Mouse (Mus musculus): ENCODE measurements around the gene Chtf18. TPM values are rescaled to one million over a fixed set of nuclear protein-coding genes. Genes with fewer than 3 reads are reported as not detected.

Gene Chtf18
- polyA plus RNA-seq (2012; ENCODE audit: low replicate concordance): 57.7 and 72.3 TPM in 2 replicates

GRCm38 (mm10) chr17:25727265-25728008 is at the start of gene Chtf18, which contains the start of gene Rpusd1:
Gene Chtf18, minus strand, starts transcription at chr17:25727419.
Gene Rpusd1, plus strand, starts transcription at chr17:25727670.

GRCm38 (mm10) chr17:25773549-25774120 is 46.4 kb upstream of the Chtf18 start, which contains the start of gene Narfl:
Gene Narfl, plus strand, starts transcription at chr17:25773776.

DNA sequence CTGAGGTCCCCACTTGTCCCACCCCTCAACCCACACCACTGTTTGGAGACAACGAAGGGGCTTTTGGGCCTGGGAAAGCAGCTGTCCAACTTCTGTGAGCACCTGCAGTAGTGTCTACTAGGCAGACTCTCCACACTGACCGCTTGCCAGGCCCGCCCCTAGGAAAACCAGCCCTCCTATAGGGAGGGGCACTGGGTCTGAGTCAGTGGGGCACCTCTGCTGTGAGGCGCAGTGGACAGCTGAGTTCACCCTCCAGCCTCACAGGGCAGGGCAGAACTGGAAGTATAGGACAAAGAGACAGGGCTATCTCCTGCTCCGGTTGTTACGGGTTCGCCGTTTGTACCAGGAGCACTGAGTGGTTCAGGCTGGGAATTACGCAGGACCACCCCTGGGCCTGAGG is 27.0 kb upstream of the Chtf18 start, which contains the start of gene Msln:
Msln (minus strand) TSS at position 138 of the 400 bp plus-strand sequence.

DNA sequence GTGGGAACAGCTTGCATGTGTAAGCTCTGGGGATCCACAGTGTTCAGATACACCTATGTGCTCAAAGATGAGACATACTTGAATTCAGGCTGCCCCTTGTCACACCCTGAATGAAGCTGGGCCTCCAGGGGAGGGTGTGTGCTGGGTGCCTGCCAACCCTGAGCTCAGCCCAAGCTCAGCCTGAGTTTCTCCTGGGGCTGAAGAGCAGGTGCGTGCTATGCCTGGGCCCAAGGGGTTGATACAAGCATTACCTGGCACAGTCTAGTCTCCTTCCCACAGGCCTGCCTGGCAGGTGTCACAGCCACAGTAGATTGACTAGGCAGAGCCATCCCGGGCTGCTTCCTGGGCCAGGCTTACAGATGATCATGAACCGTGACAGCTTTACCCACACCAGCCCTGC is 8.5 kb upstream of the Chtf18 start, which contains the start of gene Mslnl:
Mslnl (plus strand) TSS at position 298 of the 400 bp plus-strand sequence.

DNA sequence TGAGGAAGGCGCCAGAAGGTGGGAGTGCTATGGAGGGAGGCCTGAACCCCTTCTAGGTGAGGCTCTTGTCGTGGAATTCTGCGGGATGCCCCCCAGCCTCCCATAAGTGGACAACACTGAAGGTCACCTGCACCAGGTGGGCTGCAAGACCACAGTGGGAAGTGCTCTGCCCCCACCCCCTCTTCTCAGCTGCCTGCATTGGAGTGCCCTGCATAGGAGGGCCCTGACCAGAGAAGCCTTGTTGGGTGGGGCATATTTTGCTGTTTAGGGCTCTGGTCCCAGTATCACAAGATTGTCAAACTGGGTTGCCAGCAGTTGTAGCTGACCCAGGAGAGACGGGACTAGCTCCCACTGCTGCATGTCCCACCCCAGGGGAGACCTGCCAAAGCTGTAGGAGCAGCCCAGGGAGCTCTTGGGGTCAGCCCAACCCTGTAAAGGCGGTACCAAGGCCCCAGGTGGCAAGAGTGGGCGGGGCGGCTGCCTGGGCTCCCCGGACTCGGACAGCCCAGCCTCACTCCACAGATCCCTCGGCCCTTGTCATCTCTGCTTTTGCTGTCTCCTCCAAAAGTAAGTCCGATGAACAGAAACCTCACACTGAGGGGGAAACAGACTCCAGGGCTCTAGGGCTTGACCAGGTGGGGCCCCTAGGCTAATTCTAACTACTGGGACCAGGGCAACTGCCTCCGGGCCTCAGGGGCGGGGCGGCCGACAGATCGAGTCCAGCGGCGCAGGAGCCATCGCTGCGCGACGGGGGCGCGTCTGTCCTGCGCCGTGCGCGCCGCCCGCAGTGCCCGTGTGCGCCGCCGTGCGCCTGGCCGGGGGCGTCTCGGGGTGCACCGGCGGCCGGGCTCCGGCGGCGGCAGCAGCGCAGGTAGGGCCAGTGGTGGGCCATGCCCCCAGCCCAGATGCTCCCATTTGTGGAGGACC is 10.2 kb downstream of the Chtf18 start, which contains the start of gene Gng13:
Gng13 (plus strand) TSS at position 461 of the 927 bp plus-strand sequence.

Other genes starting within 250 kb of the Chtf18 start
- gene Sstr5, start 230.1 kb downstream of the Chtf18 start, polyA plus RNA-seq (2012; ENCODE audit: low replicate concordance): not detected in 2 replicates
- gene Sox8, start 156.7 kb downstream of the Chtf18 start, polyA plus RNA-seq (2012; ENCODE audit: low replicate concordance): 0.12 TPM in 1 of 2 replicates, not detected in the other
- gene Lmf1, start 148.3 kb downstream of the Chtf18 start, polyA plus RNA-seq (2012; ENCODE audit: low replicate concordance): 8.7 and 13.3 TPM in 2 replicates
- not detected in 2 replicates for gene Gng13, start 10.2 kb downstream of the Chtf18 start, polyA plus RNA-seq (2012; ENCODE audit: low replicate concordance)
- 64.2 and 71.2 TPM in 2 replicates for gene Rpusd1, start 251 bp upstream of the Chtf18 start, polyA plus RNA-seq (2012; ENCODE audit: low replicate concordance)
- not detected in 2 replicates for gene Mslnl, start 8.6 kb upstream of the Chtf18 start, polyA plus RNA-seq (2012; ENCODE audit: low replicate concordance)
- 0.22 and 0.53 TPM in 2 replicates for gene Msln, start 27.0 kb upstream of the Chtf18 start, polyA plus RNA-seq (2012; ENCODE audit: low replicate concordance)
- 11.2 and 16.9 TPM in 2 replicates for gene Narfl, start 46.4 kb upstream of the Chtf18 start, polyA plus RNA-seq (2012; ENCODE audit: low replicate concordance)
- gene Haghl, start 58.3 kb upstream of the Chtf18 start, polyA plus RNA-seq (2012; ENCODE audit: low replicate concordance): 11.2 and 11.4 TPM in 2 replicates
- gene Ccdc78, start 59.2 kb upstream of the Chtf18 start, polyA plus RNA-seq (2012; ENCODE audit: low replicate concordance): not detected in 2 replicates
- 9.0 and 19.8 TPM in 2 replicates for gene Fam173a, start 65.5 kb upstream of the Chtf18 start, polyA plus RNA-seq (2012; ENCODE audit: low replicate concordance)
- gene AC134908.4, start 68.2 kb upstream of the Chtf18 start, polyA plus RNA-seq (2012; ENCODE audit: low replicate concordance): not detected in 2 replicates
- 158 and 177 TPM in 2 replicates for gene Metrn, start 69.7 kb upstream of the Chtf18 start, polyA plus RNA-seq (2012; ENCODE audit: low replicate concordance)
- 0.28 and 0.61 TPM in 2 replicates for gene Fbxl16, start 81.7 kb upstream of the Chtf18 start, polyA plus RNA-seq (2012; ENCODE audit: low replicate concordance)
- 2.6 and 13.2 TPM in 2 replicates for gene Wdr24, start 96.2 kb upstream of the Chtf18 start, polyA plus RNA-seq (2012; ENCODE audit: low replicate concordance)
- gene Jmjd8, start 101.4 kb upstream of the Chtf18 start, polyA plus RNA-seq (2012; ENCODE audit: low replicate concordance): 2.6 and 6.8 TPM in 2 replicates
- gene Stub1, start 106.0 kb upstream of the Chtf18 start, polyA plus RNA-seq (2012; ENCODE audit: low replicate concordance): 52.2 and 64.9 TPM in 2 replicates
- gene Rhbdl1, start 109.9 kb upstream of the Chtf18 start, polyA plus RNA-seq (2012; ENCODE audit: low replicate concordance): 2.4 and 3.7 TPM in 2 replicates
- 12.7 and 16.5 TPM in 2 replicates for gene Gm20683, start 114.3 kb upstream of the Chtf18 start, polyA plus RNA-seq (2012; ENCODE audit: low replicate concordance)
- gene Rhot2, start 117.4 kb upstream of the Chtf18 start, polyA plus RNA-seq (2012; ENCODE audit: low replicate concordance): 134 and 279 TPM in 2 replicates
- gene Wdr90, start 134.1 kb upstream of the Chtf18 start, polyA plus RNA-seq (2012; ENCODE audit: low replicate concordance): 22.8 and 33.0 TPM in 2 replicates
- 164 and 319 TPM in 2 replicates for gene Mcrip2, start 141.3 kb upstream of the Chtf18 start, polyA plus RNA-seq (2012; ENCODE audit: low replicate concordance)
- 60.7 and 67.0 TPM in 2 replicates for gene Mettl26, start 147.7 kb upstream of the Chtf18 start, polyA plus RNA-seq (2012; ENCODE audit: low replicate concordance)
- 1.4 and 1.7 TPM in 2 replicates for gene Wfikkn1, start 153.4 kb upstream of the Chtf18 start, polyA plus RNA-seq (2012; ENCODE audit: low replicate concordance)
- 12.5 and 13.4 TPM in 2 replicates for gene Rab40c, start 192.3 kb upstream of the Chtf18 start, polyA plus RNA-seq (2012; ENCODE audit: low replicate concordance)
- gene Pigq, start 217.5 kb upstream of the Chtf18 start, polyA plus RNA-seq (2012; ENCODE audit: low replicate concordance): 354 and 1,450 TPM in 2 replicates
- gene Nhlrc4, start 217.5 kb upstream of the Chtf18 start, polyA plus RNA-seq (2012; ENCODE audit: low replicate concordance): 0.28 and 3.2 TPM in 2 replicates
- 0.09 TPM in 1 of 2 replicates, not detected in the other for gene A930017K11Rik, start 225.1 kb upstream of the Chtf18 start, polyA plus RNA-seq (2012; ENCODE audit: low replicate concordance)